Mouse (Mus musculus): ENCODE results near the gene Rfx7. TPM values are rescaled to one million over a fixed set of nuclear protein-coding genes. Genes with fewer than 3 reads are reported as not detected.
A peak's percentile ranks its signal among the peaks of the same experiment; 100 is the strongest.

Rfx7 gene
- 9.0 and 12.3 TPM in 2 replicates for polyA plus RNA-seq (2016; fragmentation: Nextera tagmentation; extraction: Ambion mirVana)

DNA sequence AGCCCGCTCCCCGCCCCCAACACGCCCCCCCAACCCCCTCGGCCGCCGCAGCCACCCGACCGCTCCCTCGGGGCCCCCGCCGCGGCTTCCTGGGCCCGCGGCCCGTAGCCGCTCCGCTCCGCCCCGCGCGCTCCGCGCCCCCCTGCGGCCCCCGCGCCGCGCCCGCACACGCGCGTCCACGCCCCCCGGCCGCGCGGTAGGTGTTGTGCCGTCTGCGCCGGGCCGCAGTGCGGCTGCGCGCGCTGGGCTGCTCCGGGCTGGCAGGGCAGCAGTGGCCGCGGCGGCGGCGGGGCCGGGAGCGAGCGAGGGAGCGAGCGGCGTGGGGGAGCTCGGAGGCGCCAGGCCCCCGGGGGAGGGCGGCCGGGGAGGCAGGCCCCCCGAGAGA lies at the start of gene Rfx7:
TSS of gene Rfx7 (plus strand) at position 245 of the 385 bp plus-strand sequence.
- H3K4me3 ChIP-seq: peak within 1 kb of the TSS; percentile 83
- H3K27me3 ChIP-seq (ENCODE audit: insufficient read depth, poor library complexity, severe bottlenecking): no peaks in the 10 kb centered on the region
- 5% methylated on average over 59 of the region's 63 CpGs for WGBS
- peak within 1 kb of the TSS; percentile 99 for H3K27ac ChIP-seq
- H3K4me1 ChIP-seq: peaks cover 14% of the 10 kb centered on the region
- H3K36me3 ChIP-seq: no peaks in the 10 kb centered on the region
- peak; percentile 84 for DNase-seq (ENCODE audit: low spot score)
- no peaks in the 10 kb centered on the region for H3K9me3 ChIP-seq

DNA sequence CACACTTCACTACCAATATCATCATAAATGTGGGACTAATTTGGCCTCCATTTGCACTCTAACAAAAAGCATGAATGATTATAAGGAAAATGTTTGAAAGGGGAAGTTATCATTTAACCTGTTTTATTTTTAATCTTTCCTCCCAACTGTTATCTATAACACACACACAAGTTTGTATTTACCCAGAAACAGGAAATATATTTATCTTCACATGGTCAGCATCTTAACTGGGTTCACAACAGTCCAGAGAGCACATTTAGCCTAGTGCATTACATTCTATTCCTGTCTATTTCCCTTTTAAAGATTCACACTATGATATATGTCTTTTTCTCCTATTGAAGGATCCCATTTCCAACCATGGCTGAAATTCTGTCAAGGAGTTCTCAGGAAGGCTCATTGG lies 43.5 kb upstream of the Rfx7 start:
- Histone ChIP-seq H3K9me3 (no peaks in the 10 kb centered on the region), H3K4me3 (no peak overlapping the region), H3K27ac (no peak overlapping the region), H3K36me3 (peaks cover 10% of the 10 kb centered on the region), H3K27me3 (ENCODE audit: insufficient read depth, poor library complexity, severe bottlenecking) (no peaks in the 10 kb centered on the region), H3K4me1 (peaks cover 15% of the 10 kb centered on the region)
- DNase-seq (ENCODE audit: low spot score): no peak

DNA sequence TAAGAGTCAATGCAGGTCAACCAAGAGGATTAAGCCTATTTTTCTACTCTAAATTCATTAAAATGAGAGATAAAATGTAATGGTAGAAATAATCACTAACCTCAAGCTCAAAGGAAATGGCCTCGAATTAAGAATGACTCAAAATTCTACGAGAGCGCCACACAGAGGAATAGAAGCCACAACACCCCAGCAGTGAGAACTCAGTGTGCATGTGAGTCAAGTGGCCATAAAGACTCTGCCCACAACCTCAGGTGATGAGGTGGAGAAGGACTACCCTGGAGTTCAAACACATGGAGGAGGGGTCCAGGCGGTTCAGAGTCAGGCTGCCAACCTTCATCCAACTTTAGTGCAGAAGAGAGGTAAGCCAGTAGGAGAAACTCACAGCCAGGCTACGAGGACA lies 42.9 kb upstream of the Rfx7 start:
- H3K9me3 ChIP-seq: no peaks in the 10 kb centered on the region
- no peaks in the 10 kb centered on the region for H3K27me3 ChIP-seq (ENCODE audit: insufficient read depth, poor library complexity, severe bottlenecking)
- peaks cover 15% of the 10 kb centered on the region for H3K4me1 ChIP-seq
- 90% methylated on average over 5 of the region's 5 CpGs for WGBS
- no peak overlapping the region for H3K4me3 ChIP-seq
- no peak for DNase-seq (ENCODE audit: low spot score)
- H3K36me3 ChIP-seq: peaks cover 10% of the 10 kb centered on the region
- H3K27ac ChIP-seq: no peak overlapping the region

DNA sequence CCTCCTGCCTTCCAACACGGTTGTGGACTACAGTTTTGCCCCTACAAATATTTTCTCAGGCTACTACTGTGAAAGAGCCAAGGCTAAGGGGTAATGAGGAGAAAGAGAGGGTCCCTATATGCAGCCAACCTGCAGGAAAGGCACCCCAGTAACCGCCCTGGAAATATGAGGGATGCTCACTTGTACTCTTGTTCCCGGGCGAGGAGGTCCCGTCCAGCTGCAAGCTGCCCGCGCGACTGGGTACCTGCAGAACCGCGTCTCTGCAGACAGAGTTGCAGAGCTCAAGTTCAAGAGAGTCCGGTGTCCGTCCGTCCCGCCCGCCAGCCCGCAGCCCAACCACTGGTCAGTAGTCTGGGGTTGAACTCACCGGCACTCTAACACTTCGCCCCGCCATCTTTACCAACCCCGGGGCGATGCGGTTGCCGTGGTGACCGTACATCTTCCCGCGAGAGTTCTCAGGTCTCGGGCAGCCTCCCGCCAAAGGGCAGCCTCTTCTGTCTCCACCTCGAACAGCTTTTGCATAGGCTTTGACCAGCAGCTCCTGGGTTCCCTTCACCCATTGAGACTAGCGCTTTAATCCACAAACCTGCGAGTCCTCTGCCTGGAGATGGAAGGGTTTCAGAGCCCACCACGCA lies 40.4 kb upstream of the Rfx7 start:
- no peaks in the 10 kb centered on the region for H3K9me3 ChIP-seq
- DNase-seq (ENCODE audit: low spot score): peak; percentile 95
- no peaks in the 10 kb centered on the region for H3K27me3 ChIP-seq (ENCODE audit: insufficient read depth, poor library complexity, severe bottlenecking)
- under 1% methylated on average over 32 of the region's 32 CpGs for WGBS
- peak overlapping the region; percentile 93 for H3K27ac ChIP-seq
- peak overlapping the region; percentile 82 for H3K4me3 ChIP-seq
- H3K4me1 ChIP-seq: peaks cover 15% of the 10 kb centered on the region
- peaks cover 5% of the 10 kb centered on the region; the same call in 1 of the 2 replicates for H3K36me3 ChIP-seq

DNA sequence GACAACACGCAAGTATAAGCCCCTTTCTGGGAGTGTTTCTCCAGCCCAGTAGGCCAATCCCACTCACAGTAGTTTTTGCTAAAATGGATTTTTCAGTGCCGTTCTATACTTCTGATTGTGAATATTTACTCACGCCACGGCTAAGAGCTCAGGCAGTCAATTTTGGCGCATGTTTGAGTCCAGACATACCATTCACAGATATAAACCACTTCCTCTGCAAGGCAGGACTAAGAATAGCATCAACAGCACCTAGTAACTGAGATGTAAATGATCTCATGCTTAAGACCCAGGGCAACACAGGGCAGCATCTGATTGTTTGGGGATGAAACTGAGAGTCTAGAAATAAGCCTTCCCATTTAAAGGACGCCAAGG lies 39.9 kb upstream of the Rfx7 start, which contains the start of gene Tex9:
TSS of gene Tex9 (minus strand) at position 19 of the 372 bp plus-strand sequence.
- Histone ChIP-seq H3K4me3 (peak within 1 kb of the TSS; percentile 82), H3K27me3 (ENCODE audit: insufficient read depth, poor library complexity, severe bottlenecking) (no peaks in the 10 kb centered on the region), H3K4me1 (peaks cover 15% of the 10 kb centered on the region), H3K9me3 (no peaks in the 10 kb centered on the region), H3K27ac (peak within 1 kb of the TSS; percentile 93), H3K36me3 (no peaks in the 10 kb centered on the region)
- 14% methylated on average over 6 of the region's 6 CpGs for WGBS
- DNase-seq (ENCODE audit: low spot score): no peak

DNA sequence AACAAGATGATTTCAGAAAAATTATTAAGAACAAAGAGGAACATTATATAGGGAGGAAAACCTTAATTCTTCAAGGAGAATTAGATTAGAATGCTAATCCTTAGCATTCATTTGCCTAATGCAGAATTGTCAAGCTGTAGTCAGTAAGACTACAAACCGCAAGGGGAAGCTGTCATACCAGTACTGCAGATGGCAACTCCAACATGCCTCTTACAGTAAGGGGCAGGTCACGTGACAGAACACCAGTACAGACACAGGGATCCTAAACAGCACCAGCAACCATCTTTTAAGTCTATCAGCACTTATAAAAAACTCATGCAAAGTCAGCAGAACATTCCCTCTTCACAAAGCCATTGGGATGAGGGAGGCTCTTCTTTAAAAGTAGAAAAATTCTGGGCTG lies 38.6 kb upstream of the Rfx7 start:
- no peaks in the 10 kb centered on the region for H3K9me3 ChIP-seq
- H3K4me1 ChIP-seq: peaks cover 15% of the 10 kb centered on the region
- H3K36me3 ChIP-seq: no peaks in the 10 kb centered on the region
- H3K27me3 ChIP-seq (ENCODE audit: insufficient read depth, poor library complexity, severe bottlenecking): no peaks in the 10 kb centered on the region
- DNase-seq (ENCODE audit: low spot score): no peak
- WGBS: 79% methylated on average over 2 of the region's 2 CpGs
- H3K4me3 ChIP-seq: no peak overlapping the region
- no peak overlapping the region for H3K27ac ChIP-seq

DNA sequence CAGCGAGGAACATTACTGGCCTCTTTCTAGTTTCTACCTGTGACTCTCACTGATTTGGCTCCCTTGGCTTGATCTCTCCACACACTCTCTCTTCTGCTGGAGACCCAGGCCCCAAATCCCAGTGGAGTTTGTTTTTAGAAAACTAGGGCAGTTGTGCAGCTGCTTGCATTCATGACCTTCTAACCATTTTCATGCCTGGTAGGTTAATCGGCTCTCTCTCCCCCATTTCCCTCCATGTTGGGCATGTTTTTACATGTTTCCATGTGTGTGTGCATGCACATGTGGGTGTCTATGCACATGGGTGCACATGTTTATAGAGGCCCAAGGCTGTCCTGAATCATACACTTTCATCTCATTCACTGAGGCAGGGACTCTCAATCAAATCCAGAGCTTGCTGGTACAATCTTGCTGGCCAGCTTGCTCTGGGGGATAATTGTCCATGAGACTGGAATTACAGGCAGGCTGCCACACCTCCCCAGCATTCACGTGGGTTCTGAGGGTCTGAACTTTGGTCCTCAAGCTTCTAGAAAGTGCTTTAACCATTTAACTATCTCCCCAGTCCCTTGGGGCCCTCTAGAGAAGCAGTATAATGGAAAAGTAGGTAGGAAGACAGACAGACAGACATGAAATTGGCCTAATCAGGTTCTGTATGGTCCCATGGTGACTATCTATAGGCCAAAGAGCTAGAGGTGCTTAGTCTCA lies 37.9 kb upstream of the Rfx7 start:
- Histone ChIP-seq H3K9me3 (no peaks in the 10 kb centered on the region), H3K27me3 (ENCODE audit: insufficient read depth, poor library complexity, severe bottlenecking) (no peaks in the 10 kb centered on the region), H3K4me1 (peaks cover 15% of the 10 kb centered on the region), H3K4me3 (no peak overlapping the region), H3K27ac (no peak overlapping the region), H3K36me3 (no peaks in the 10 kb centered on the region)
- 77% methylated on average over 3 of the region's 3 CpGs for WGBS
- no peak for DNase-seq (ENCODE audit: low spot score)

DNA sequence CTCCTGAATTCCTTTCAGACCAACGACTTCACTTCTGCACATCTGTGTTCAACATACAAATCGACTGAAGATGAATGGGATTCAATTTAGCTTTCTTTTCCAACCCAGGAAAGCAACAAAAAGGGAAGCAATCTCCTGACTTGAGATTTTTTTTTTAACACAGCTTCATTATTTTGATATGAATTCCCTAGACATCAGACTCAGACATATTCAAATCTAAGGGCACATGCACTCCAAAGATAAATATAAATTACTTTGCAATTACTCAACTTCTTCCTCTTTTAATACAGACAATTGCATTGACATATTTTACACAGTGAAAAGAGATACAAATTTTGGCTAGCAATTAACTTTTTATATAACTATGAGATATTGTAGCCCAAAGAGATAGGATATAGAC lies 35.3 kb upstream of the Rfx7 start:
- Histone ChIP-seq H3K4me1 (peaks cover 6% of the 10 kb centered on the region; the same call in 1 of the 2 replicates), H3K36me3 (no peaks in the 10 kb centered on the region), H3K27ac (no peak overlapping the region), H3K27me3 (ENCODE audit: insufficient read depth, poor library complexity, severe bottlenecking) (no peaks in the 10 kb centered on the region), H3K4me3 (no peak overlapping the region), H3K9me3 (no peaks in the 10 kb centered on the region)
- 70% methylated on average over 2 of the region's 2 CpGs for WGBS
- no peak for DNase-seq (ENCODE audit: low spot score)

DNA sequence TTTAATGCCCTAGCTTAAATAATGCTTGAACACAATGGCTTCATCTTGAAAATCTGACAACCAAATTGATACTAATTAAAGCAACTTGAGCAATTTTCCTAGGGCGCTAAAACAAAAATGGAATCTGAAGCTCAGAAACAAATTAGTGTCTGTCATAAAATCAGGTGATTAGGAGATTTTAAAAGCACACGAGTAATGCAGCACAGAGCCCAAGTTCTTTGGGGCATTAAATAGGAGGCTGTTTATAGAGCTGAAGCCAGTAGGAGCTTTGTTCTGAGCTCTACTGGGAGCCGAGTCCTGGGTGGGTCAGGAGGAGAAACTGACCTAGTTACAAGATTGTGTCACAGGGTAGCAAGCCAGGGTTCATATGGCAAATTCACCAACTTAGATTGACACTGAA lies 34.9 kb upstream of the Rfx7 start:
- DNase-seq (ENCODE audit: low spot score): no peak
- Histone ChIP-seq H3K27ac (no peak overlapping the region), H3K4me1 (peaks cover 3% of the 10 kb centered on the region; the same call in 1 of the 2 replicates), H3K4me3 (no peak overlapping the region), H3K27me3 (ENCODE audit: insufficient read depth, poor library complexity, severe bottlenecking) (no peaks in the 10 kb centered on the region), H3K36me3 (no peaks in the 10 kb centered on the region), H3K9me3 (no peaks in the 10 kb centered on the region)
- WGBS: 74% methylated on average over 3 of the region's 3 CpGs

DNA sequence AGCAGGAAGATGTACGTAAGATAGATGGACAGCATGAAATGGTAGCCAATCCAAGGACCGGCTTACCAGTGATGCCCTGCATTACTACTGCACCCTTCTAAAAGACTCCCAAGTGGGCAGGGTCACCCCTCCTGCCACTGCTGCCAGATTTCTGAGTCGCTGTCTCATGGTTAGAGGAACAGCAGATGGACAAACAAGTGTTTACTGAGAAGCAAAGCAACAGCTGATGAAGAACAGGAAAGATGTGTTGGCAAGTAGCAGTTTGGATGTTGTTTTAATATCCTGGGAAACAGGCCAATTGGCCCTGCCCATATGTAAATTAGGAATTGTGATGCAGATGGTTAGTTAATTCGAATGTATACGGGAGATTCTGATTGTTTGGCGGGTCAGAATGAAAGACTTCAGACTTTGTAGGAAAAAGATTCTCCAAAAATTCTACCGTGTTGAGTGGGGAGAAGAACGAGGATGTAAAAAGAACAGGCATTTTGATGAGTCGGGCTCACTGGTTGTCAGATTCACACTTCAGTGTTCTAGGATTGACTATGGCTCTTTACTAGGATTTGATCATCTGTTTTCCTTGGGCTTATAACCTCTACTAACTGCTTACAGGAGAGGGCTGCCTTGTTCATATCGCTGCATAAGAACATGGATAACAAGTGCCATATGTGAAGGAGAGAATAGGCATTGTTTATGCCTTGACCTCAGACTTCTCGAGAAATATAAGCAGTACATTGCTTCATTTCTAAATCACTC lies 19.6 kb upstream of the Rfx7 start:
- Histone ChIP-seq H3K4me3 (no peak overlapping the region), H3K27me3 (ENCODE audit: insufficient read depth, poor library complexity, severe bottlenecking) (no peaks in the 10 kb centered on the region), H3K4me1 (no peaks in the 10 kb centered on the region), H3K9me3 (no peaks in the 10 kb centered on the region), H3K27ac (no peak overlapping the region), H3K36me3 (no peaks in the 10 kb centered on the region)
- 62% methylated on average over 11 of the region's 11 CpGs for WGBS
- DNase-seq (ENCODE audit: low spot score): no peak

DNA sequence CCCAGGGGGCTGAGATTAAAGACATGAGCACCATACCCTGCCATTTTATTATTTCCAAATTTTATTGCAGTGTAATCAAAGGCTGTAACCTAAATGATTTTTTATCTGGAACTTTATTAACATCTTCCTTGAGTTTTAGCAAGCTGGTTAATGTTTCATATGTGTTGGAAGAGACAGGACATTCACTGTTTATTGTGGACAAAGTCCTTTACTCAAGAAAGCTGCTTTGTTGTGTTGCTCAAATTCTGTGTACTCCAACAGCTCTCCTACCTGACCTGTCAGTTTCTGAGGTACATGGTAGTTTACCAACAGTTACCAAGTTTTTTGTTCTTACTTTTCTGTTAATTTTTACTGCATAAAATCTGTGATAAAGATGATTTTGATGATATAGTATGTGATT lies 16.7 kb upstream of the Rfx7 start:
- Histone ChIP-seq H3K36me3 (no peaks in the 10 kb centered on the region), H3K9me3 (no peaks in the 10 kb centered on the region), H3K27ac (no peak overlapping the region), H3K27me3 (ENCODE audit: insufficient read depth, poor library complexity, severe bottlenecking) (no peaks in the 10 kb centered on the region), H3K4me3 (no peak overlapping the region), H3K4me1 (no peaks in the 10 kb centered on the region)
- no peak for DNase-seq (ENCODE audit: low spot score)

DNA sequence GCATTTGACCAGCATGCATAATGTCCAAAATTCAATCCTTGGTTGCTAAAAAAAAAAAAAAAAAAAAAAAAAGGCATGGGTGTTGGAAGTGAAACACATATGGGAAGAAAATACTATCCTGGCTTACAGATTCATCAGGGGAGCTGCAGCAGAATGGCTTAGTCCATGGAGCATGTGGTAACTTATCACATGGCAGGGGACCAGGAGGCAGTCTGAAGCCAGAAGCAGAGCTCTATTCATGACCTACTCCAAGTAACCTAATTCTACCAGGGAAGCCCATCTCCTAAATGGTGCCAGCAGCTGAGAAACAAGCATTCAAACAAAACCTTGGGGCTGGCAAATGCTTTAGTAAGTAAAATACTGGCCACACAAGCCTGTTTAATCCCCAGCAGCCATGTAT lies 12.8 kb upstream of the Rfx7 start:
- H3K4me1 ChIP-seq: no peaks in the 10 kb centered on the region
- H3K9me3 ChIP-seq: no peaks in the 10 kb centered on the region
- H3K27me3 ChIP-seq (ENCODE audit: insufficient read depth, poor library complexity, severe bottlenecking): no peaks in the 10 kb centered on the region
- H3K4me3 ChIP-seq: no peak overlapping the region
- DNase-seq (ENCODE audit: low spot score): no peak
- no peak overlapping the region for H3K27ac ChIP-seq
- no peaks in the 10 kb centered on the region for H3K36me3 ChIP-seq

DNA sequence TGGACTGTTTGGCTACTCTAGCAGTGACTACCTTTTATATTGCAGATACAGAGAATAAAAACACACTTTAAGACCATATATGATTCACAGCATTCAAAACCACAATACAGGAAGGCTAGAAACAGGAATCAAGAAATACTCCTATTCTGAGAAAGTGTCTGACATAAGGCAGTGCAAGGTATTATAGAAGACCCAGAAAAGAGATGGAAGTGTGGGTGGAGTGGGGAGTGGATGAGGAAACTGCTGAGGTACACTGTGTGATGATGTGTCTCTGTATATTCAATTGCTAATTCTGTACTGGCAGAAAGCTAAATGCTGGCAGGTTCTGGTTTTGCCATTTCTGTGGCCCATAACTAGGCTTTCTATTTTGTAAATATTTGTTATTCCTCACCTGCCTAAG lies 11.2 kb upstream of the Rfx7 start:
- H3K36me3 ChIP-seq: no peaks in the 10 kb centered on the region
- no peak overlapping the region for H3K4me3 ChIP-seq
- no peaks in the 10 kb centered on the region for H3K9me3 ChIP-seq
- no peaks in the 10 kb centered on the region for H3K4me1 ChIP-seq
- H3K27ac ChIP-seq: no peak overlapping the region
- H3K27me3 ChIP-seq (ENCODE audit: insufficient read depth, poor library complexity, severe bottlenecking): no peaks in the 10 kb centered on the region
- no peak for DNase-seq (ENCODE audit: low spot score)

Measured in heart, embryonic 10.5 days (tissue).